Mouse (Mus musculus): ENCODE measurements around the gene Cd200r3.

GRCm38 (mm10) chr16:44976081-44976480, 32.6 kb downstream of the Cd200r3 start:
- TF ChIP-seq CTCF (IDR thresholded peaks at IDR 0.05; ENCODE audit: low read depth, low read length): no peak
- TF ChIP-seq EP300 (IDR thresholded peaks at IDR 0.05; ENCODE audit: insufficient read depth, low read depth, low read length): no peak
